Mouse (Mus musculus) small intestine, adult 2 months (tissue): ENCODE measurements around the gene Ebf1.

Experiments used
- CTCF ChIP-seq: fragments of 200-500 bp; IDR thresholded peaks from 2 replicates; pipeline ENCODE4 v1.5.1; 2012; ENCODE audit warnings: low read depth, mild to moderate bottlenecking, control low read depth, inconsistent platforms, low read length, moderate library complexity, mixed read lengths; ENCODE audit not compliant: insufficient replicate concordance, insufficient read length; ENCODE audit errors: extremely low read depth
- POLR2A ChIP-seq: fragments of 200-500 bp; IDR thresholded peaks from 2 replicates; pipeline ENCODE4 v1.6.1; 2012; ENCODE audit warnings: low read depth, mild to moderate bottlenecking, control low read depth, inconsistent platforms, low read length, moderate library complexity

GRCm38 (mm10) chr11:44949140-44949539 lies 332.0 kb downstream of the Ebf1 start:
- no peak for TF ChIP-seq POLR2A
- TF ChIP-seq CTCF, result no peak
